Mouse (Mus musculus) megakaryocyte, embryonic 14.5 days (primary cell): ENCODE measurements at regions not wholly inside any gene's neighbourhood (a gene's known extent, or its start where the extent isn't known, plus 50 kb on each side); places are given as distances from the start of the nearest gene placed in this dataset.

ENCODE experiments used
- FLI1 ChIP-seq: IDR thresholded peaks from 2 replicates; pipeline ENCODE4 v1.6.1; 2012; ENCODE audit warnings: low read length, inconsistent platforms, mixed read lengths
- GATA1 ChIP-seq: IDR thresholded peaks from 3 replicates; pipeline ENCODE4 v1.6.1; 2012; ENCODE audit warnings: mixed read lengths, low read length, inconsistent platforms, borderline replicate concordance

DNA sequence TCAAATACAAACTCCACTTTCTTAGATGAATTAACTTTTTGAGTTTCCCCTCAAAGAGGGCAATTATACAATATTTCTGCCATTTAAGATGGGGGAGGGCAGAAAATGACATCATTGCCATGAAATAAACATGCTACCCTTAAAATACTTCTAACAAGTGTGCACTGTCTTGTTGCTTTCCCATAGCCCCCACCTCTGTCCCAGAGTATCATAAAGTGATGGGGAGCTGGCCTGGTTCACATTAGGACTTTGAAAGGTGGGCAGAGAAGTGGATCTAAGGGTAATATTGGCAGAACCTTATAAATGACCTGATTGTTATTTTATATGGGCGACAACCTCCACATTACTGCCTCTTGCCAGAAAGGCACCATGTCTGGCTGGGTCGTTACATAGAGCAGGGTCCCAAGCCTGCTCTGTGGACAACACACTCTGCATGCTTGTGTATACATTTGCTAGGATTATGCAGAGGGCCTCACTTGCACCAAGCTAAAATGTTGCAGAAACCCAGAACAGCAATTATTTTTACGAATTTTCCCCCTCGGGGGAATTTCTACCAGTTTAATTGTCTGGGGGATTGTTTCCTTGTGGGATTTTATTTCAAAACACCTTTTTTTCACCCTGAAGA, 521.3 kb downstream of the Ebf1 start:
- TF ChIP-seq GATA1 (no peak), FLI1 (no peak)
